Mouse (Mus musculus) intestine, embryonic 15.5 days (tissue): ENCODE results near the gene Nek9. TPM values are rescaled to one million over a fixed set of nuclear protein-coding genes. Genes with fewer than 3 reads are reported as not detected.
"Not testable (repeated sequence)": the region's sequence is repeated elsewhere in the genome, so short reads cannot be mapped to it uniquely, and the experiment has no call there.

Experiments
- ATAC-seq: fragments of 200-750 bp; cut with Nextera tagmentation; 2 replicates; pipeline ENCODE4 v1.8.0; 2017; ENCODE audit warnings: moderate TSS enrichment, moderate library complexity
- H3K27ac ChIP-seq: fragments of 300-500 bp; sonication (generic); 2 replicates; pipeline ENCODE4 v1.5.1; 2015; ENCODE audit warnings: mild to moderate bottlenecking, inconsistent platforms
- H3K27me3 ChIP-seq: fragments of 300-500 bp; sonication (generic); replicated peaks from 2 replicates; pipeline ENCODE4 v1.6.1; 2015; ENCODE audit warnings: inconsistent platforms
- H3K36me3 ChIP-seq: fragments of 300-500 bp; sonication (generic); 2 replicates; pipeline ENCODE4 v1.6.1; 2015; ENCODE audit warnings: inconsistent platforms
- H3K4me1 ChIP-seq: fragments of 300-500 bp; sonication (generic); replicated peaks from 2 replicates; pipeline ENCODE4 v1.6.1; 2015; ENCODE audit warnings: inconsistent platforms
- H3K4me2 ChIP-seq: fragments of 300-500 bp; sonication (generic); replicated peaks from 2 replicates; pipeline ENCODE4 v1.6.1; 2015; ENCODE audit warnings: mild to moderate bottlenecking, inconsistent platforms
- H3K4me3 ChIP-seq: fragments of 300-500 bp; sonication (generic); replicated peaks from 2 replicates; pipeline ENCODE4 v1.5.1; 2015; ENCODE audit warnings: inconsistent platforms
- H3K9ac ChIP-seq: fragments of 300-500 bp; sonication (generic); 2 replicates; pipeline ENCODE4 v1.6.1; 2015; ENCODE audit warnings: inconsistent platforms
- H3K9me3 ChIP-seq: fragments of 300-500 bp; sonication (generic); 2 replicates; pipeline ENCODE4 v1.6.1; 2016; ENCODE audit warnings: inconsistent platforms
- WGBS: fragments of 180-500 bp; shearing (Covaris S2); methylation state at CpG from one replicate; pipeline ENCODE4 v1.1.7; 2015; 5-methylcytosine and 5-hydroxymethylcytosine counted together
- polyA plus RNA-seq: library from polyadenylated mRNA; unstranded; fragments of >200 nt; fragmentation: Nextera tagmentation; extraction: Ambion mirVana; gene quantifications from 2 replicates; pipeline ENCODE4 v1.2.1, GENCODE M21; 2015

Nek9 gene
- polyA plus RNA-seq, 1 experiment from 2014 or later = 16.2 TPM

- H3K4me1 ChIP-seq = peaks cover 15% of the 10 kb centered on the region
- no peak overlapping the region for H3K4me3 ChIP-seq
- ATAC-seq = no peak
- H3K4me2 ChIP-seq = no peak overlapping the region
- no peak overlapping the region for H3K9ac ChIP-seq
- no peaks in the 10 kb centered on the region for H3K27me3 ChIP-seq
- no peaks in the 10 kb centered on the region for H3K9me3 ChIP-seq
- no peaks in the 10 kb centered on the region for H3K36me3 ChIP-seq
- WGBS = 68% methylated on average over 8 of the region's 8 CpGs
- H3K27ac ChIP-seq = no peak overlapping the region
These were observed 54.8 kb downstream of the Nek9 start for GRCm38 (mm10) chr12:85284331-85284730.

DNA sequence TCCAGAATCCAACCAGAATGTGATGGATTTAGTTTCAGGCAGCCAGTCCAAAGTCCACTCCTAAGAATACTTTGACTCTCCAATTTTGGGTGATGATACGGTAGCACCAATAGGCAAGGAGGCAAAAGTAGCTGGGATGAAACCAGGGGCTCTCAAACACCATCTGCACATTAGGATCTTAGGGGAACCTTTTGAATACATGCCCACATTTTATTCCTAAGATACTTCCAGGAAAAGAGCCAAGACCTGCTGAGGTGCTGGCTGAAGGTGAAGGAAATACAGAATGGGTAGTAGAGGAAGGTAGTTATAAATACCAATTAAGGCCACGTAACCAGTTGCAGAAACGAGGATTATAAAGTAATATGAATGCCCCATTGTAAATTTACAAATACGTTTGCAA is 57.4 kb downstream of the Nek9 start:
- ATAC-seq, H3K4me2 ChIP-seq, H3K27me3 ChIP-seq, H3K9ac ChIP-seq, H3K4me1 ChIP-seq, H3K27ac ChIP-seq, H3K9me3 ChIP-seq, H3K36me3 ChIP-seq, H3K4me3 ChIP-seq: not testable (repeated sequence)
- 86% methylated on average over 2 of the region's 4 CpGs for WGBS

DNA sequence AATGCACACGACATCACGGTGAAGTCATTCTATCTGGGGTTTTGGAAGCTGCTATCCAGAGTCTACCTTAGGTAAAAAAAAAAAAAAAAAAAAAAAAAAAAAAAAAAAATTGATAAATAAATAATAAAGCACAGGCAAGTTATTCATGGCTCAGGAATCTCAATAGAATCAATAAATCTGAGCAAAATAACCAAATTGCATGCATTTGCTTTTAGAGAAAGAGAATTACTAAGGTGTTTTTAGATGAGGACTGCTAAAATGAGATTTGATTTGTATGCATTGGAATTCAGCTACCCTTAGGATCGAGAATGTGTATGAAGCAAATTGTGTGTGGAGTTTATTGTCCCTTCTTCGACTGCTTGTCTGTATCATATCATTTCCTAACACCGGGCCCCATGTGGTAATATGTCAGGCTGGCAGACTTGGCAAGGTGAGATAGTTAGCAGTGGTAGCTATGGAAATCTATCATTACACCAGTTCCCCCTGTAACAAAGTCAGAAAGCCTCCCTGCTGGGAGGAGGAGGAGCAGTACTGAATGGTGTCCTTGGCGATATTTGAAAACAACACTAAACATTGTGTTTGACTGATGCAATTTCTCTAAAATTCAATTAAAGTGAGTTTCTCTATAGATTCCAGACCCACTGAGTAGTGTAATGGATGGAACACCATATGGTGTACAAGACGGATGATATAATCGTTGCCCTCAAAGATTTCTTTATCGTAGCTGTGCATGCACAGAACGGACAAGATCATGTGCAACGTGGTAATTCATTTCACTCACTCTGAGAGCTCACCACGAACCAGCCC is 58.1 kb downstream of the Nek9 start:
- ATAC-seq = no peak; the same call in 1 of the 2 replicates

GRCm38 (mm10) chr12:85280105-85280844 is 58.9 kb downstream of the Nek9 start:
- peak overlapping the region; percentile 74 for H3K4me3 ChIP-seq
- H3K27ac ChIP-seq = peak overlapping the region; percentile 86
- peaks cover 6% of the 10 kb centered on the region; the same call in 1 of the 2 replicates for H3K4me1 ChIP-seq
- under 1% methylated on average over 31 of the region's 31 CpGs for WGBS
- no peaks in the 10 kb centered on the region for H3K9me3 ChIP-seq
- no peaks in the 10 kb centered on the region for H3K36me3 ChIP-seq
- peak overlapping the region; percentile 91 for H3K4me2 ChIP-seq
- peak overlapping the region; percentile 87 for H3K9ac ChIP-seq
- peak; percentile 100 for ATAC-seq
- H3K27me3 ChIP-seq = no peaks in the 10 kb centered on the region

More for the DNA sequence above, 58.1 kb downstream of the Nek9 start:
- Histone ChIP-seq H3K27me3 (no peaks in the 10 kb centered on the region), H3K4me1 (peaks cover 6% of the 10 kb centered on the region; the same call in 1 of the 2 replicates), H3K27ac (no peak overlapping the region), H3K36me3 (no peaks in the 10 kb centered on the region), H3K4me2 (peak overlapping the region; percentile 91; the same call in 1 of the 2 replicates), H3K9ac (no peak overlapping the region), H3K4me3 (no peak overlapping the region), H3K9me3 (no peaks in the 10 kb centered on the region)
- WGBS = 58% methylated on average over 12 of the region's 12 CpGs

- Histone ChIP-seq H3K27ac (peak overlapping the region; percentile 86; the same call in 1 of the 2 replicates), H3K4me3 (peak overlapping the region; percentile 74), H3K4me2 (peak overlapping the region; percentile 91), H3K9ac (peak overlapping the region; percentile 87), H3K4me1 (peaks cover 6% of the 10 kb centered on the region; the same call in 1 of the 2 replicates), H3K36me3 (0 out of 2 replicates have a peak, but pooled peaks cover 1% of the 10 kb centered on the region), H3K9me3 (no peaks in the 10 kb centered on the region), H3K27me3 (no peaks in the 10 kb centered on the region)
- WGBS = 6% methylated on average over 10 of the region's 10 CpGs
- ATAC-seq = peak; percentile 40; the same call in 1 of the 2 replicates
These were observed 59.6 kb downstream of the Nek9 start for GRCm38 (mm10) chr12:85279396-85280080.

GRCm38 (mm10) chr12:85278919-85279318 is 60.2 kb downstream of the Nek9 start:
- no peak overlapping the region for H3K4me3 ChIP-seq
- ATAC-seq = no peak
- WGBS = 93% methylated on average over 10 of the region's 10 CpGs
- H3K36me3 ChIP-seq = 0 out of 2 replicates have a peak, but pooled peaks cover 2% of the 10 kb centered on the region
- H3K27me3 ChIP-seq = no peaks in the 10 kb centered on the region
- no peak overlapping the region for H3K9ac ChIP-seq
- H3K27ac ChIP-seq = no peak overlapping the region
- H3K4me2 ChIP-seq = no peak overlapping the region
- H3K4me1 ChIP-seq = peaks cover 6% of the 10 kb centered on the region; the same call in 1 of the 2 replicates
- H3K9me3 ChIP-seq = no peaks in the 10 kb centered on the region

DNA sequence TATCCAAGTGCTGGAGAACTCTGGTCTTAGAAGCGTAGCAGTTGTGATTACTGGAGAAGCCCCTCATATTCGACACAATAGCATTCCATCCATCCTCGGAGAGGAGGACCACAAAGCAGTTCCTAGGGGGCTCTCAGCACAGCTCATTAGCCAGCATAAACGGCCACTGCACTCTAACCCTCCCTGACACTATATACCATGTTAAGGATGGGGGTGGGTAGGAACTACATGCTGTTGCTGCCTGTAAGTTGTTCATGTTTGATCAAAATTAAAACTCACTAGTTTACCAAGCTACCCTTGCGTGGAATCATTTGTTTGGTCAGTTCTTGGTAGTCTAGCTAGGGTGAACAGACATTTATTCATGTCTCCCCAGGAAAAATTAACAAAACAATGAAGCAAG is 62.9 kb downstream of the Nek9 start:
- no peak overlapping the region for H3K4me3 ChIP-seq
- no peak overlapping the region for H3K27ac ChIP-seq
- H3K4me2 ChIP-seq = no peak overlapping the region
- 86% methylated on average over 5 of the region's 5 CpGs for WGBS
- 0 out of 2 replicates have a peak, but pooled peaks cover 2% of the 10 kb centered on the region for H3K36me3 ChIP-seq
- no peaks in the 10 kb centered on the region for H3K27me3 ChIP-seq
- H3K4me1 ChIP-seq = peaks cover 6% of the 10 kb centered on the region; the same call in 1 of the 2 replicates
- no peak overlapping the region for H3K9ac ChIP-seq
- H3K9me3 ChIP-seq = no peaks in the 10 kb centered on the region
- ATAC-seq = no peak

DNA sequence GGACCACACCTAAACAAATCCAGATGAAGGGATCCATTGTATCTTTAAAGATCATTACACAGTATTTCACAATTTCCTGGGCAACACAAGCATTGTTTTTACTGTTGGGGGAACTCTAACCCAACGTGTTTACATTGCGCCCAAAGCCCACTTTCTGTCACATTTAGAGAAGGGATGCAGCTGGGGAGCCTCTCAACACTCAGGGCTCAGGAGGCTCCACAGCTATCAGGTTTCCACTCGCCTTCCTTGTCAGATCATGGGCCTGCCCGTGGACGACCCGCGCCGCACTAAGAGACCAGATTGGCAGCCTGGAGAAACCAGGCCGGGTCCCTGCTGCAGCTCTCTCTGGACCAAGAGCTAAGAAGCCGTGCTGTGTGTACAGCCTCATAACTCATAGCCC is 65.7 kb downstream of the Nek9 start:
- no peaks in the 10 kb centered on the region for H3K27me3 ChIP-seq
- H3K9ac ChIP-seq = no peak overlapping the region
- no peaks in the 10 kb centered on the region for H3K9me3 ChIP-seq
- WGBS = 62% methylated on average over 10 of the region's 10 CpGs
- H3K4me3 ChIP-seq = no peak overlapping the region
- no peak overlapping the region for H3K4me2 ChIP-seq
- H3K4me1 ChIP-seq = 0 out of 2 replicates have a peak, but pooled peaks cover 5% of the 10 kb centered on the region
- no peak overlapping the region for H3K27ac ChIP-seq
- H3K36me3 ChIP-seq = 0 out of 2 replicates have a peak, but pooled peaks cover 2% of the 10 kb centered on the region
- ATAC-seq = no peak

DNA sequence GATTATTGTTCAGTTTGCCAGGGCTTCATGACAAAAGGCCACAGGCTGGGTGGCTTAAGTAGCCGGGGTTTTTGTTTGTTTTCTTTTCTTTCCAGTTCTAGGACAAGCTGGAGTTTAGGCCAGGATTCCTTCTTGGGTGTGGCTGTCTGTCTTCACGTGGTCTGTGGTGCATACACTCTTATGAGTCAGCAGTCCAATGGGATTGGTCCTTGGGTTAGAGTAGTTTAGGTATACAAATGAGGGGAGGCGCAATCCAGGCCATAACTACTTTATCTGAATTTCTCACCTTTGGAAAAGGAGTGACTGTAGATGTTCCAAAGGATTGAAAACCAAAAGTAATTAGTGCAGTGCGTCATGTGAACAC is 67.3 kb downstream of the Nek9 start:
- Histone ChIP-seq H3K27me3 (no peaks in the 10 kb centered on the region), H3K27ac (no peak overlapping the region), H3K36me3 (0 out of 2 replicates have a peak, but pooled peaks cover 2% of the 10 kb centered on the region), H3K9me3 (no peaks in the 10 kb centered on the region), H3K4me3 (no peak overlapping the region), H3K4me1 (0 out of 2 replicates have a peak, but pooled peaks cover 5% of the 10 kb centered on the region), H3K9ac (no peak overlapping the region), H3K4me2 (no peak overlapping the region)
- ATAC-seq = no peak
- 68% methylated on average over 4 of the region's 4 CpGs for WGBS

DNA sequence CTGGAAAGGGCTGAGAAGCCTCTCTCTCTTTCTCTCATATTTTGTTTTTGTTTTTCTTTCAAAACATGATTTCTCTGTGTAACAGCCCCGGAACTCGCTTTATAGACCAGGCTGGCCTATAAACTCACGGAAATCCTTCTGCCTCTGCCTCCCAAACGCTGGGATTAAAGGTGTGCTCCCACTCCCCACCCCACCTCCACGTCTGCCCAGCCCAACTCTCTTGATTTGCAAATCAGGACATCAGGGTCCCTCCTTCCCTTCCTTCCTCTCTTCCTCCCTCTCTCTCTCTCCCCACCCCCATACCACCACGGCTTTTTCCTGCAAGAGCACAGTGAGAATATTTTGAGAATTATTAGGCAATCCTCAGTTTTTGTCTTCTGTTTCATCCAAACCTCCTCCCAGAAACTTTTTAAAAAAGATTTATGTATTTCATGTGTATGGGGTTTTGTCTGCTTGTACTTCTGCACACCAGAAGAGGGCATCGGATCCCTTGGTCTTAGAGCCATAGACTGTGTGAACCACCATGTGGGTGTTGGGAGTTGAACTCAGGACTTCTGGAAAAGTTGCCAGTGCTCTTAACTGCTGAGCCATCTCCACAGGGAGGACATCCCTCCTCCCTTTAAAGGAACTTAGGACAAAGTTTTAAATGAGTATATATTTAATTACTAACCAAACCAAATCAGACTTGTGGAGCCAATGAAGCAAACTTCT is 67.9 kb downstream of the Nek9 start:
- Histone ChIP-seq H3K27ac (no peak overlapping the region), H3K4me1 (0 out of 2 replicates have a peak, but pooled peaks cover 5% of the 10 kb centered on the region), H3K4me2 (no peak overlapping the region), H3K36me3 (0 out of 2 replicates have a peak, but pooled peaks cover 2% of the 10 kb centered on the region), H3K4me3 (no peak overlapping the region), H3K9me3 (no peaks in the 10 kb centered on the region), H3K27me3 (no peaks in the 10 kb centered on the region), H3K9ac (no peak overlapping the region)
- WGBS = 71% methylated on average over 7 of the region's 7 CpGs
- ATAC-seq = no peak

GRCm38 (mm10) chr12:85270319-85270718 is 68.8 kb downstream of the Nek9 start, which contains the start of gene Mlh3:
Gene Mlh3, minus strand, starts transcription at chr12:85270599.
- Histone ChIP-seq H3K4me2 (peak within 1 kb of the TSS; percentile 69), H3K9me3 (no peaks in the 10 kb centered on the region), H3K4me1 (0 out of 2 replicates have a peak, but pooled peaks cover 9% of the 10 kb centered on the region), H3K4me3 (peak within 1 kb of the TSS; percentile 57), H3K27me3 (no peaks in the 10 kb centered on the region), H3K9ac (peak within 1 kb of the TSS; percentile 67), H3K36me3 (0 out of 2 replicates have a peak, but pooled peaks cover 2% of the 10 kb centered on the region), H3K27ac (peak within 1 kb of the TSS; percentile 54; the same call in 1 of the 2 replicates)
- WGBS = 2% methylated on average over 35 of the region's 35 CpGs
- peak; percentile 93 for ATAC-seq
